Mouse (Mus musculus): Measurements from ENCODE around the gene Dact1. TPM values are rescaled to one million over a fixed set of nuclear protein-coding genes. Genes with fewer than 3 reads are reported as not detected.

The Dact1 gene
- total RNA-seq (2021), result 10 to 100 TPM; 65.3 to 65.9 TPM

GRCm38 (mm10) chr12:71309581-71310067, at the start of gene Dact1:
Dact1 (plus strand) TSS chr12:71309884.
- intact Hi-C loops (cut with DNase I), result loop anchor here (2.0 to 10.0 kb wide), 3 partner anchors 265 to 437 kb away; no protein-coding TSS in a partner anchor
- DNase-seq, result peak; percentile 68

GRCm38 (mm10) chr12:71264211-71264610, 45.5 kb upstream of the Dact1 start:
- DNase-seq, result no peak
- intact Hi-C loops (cut with DNase I), result no loop called here

GRCm38 (mm10) chr12:71269367-71269766, 40.3 kb upstream of the Dact1 start:
- DNase-seq, result no peak
- intact Hi-C loops (cut with DNase I), result no loop called here

- no peak for DNase-seq
- intact Hi-C loops (cut with DNase I), result no loop called here
These were observed 38.6 kb upstream of the Dact1 start for GRCm38 (mm10) chr12:71271131-71271530.

- intact Hi-C loops (cut with DNase I), result no loop called here
- no peak for DNase-seq
These were observed 35.0 kb upstream of the Dact1 start for GRCm38 (mm10) chr12:71274519-71275237.

GRCm38 (mm10) chr12:71275906-71276595, 33.6 kb upstream of the Dact1 start:
- DNase-seq, result no peak
- intact Hi-C loops (cut with DNase I), result no loop called here

- DNase-seq, result peak; percentile 79
- intact Hi-C loops (cut with DNase I), result no loop called here
These were observed 30.0 kb upstream of the Dact1 start for GRCm38 (mm10) chr12:71279521-71280262.

- DNase-seq, result no peak
- intact Hi-C loops (cut with DNase I), result no loop called here
These were observed 28.4 kb upstream of the Dact1 start for GRCm38 (mm10) chr12:71281201-71281768.

- intact Hi-C loops (cut with DNase I), result no loop called here
- DNase-seq, result no peak
These were observed 24.3 kb upstream of the Dact1 start for GRCm38 (mm10) chr12:71285399-71285798.

GRCm38 (mm10) chr12:71290460-71290859, 19.2 kb upstream of the Dact1 start:
- DNase-seq, result no peak
- intact Hi-C loops (cut with DNase I), result no loop called here

GRCm38 (mm10) chr12:71293960-71294942, 15.4 kb upstream of the Dact1 start:
- DNase-seq, result no peak
- intact Hi-C loops (cut with DNase I), result no loop called here

GRCm38 (mm10) chr12:71296849-71297535, 12.7 kb upstream of the Dact1 start:
- no peak for DNase-seq
- intact Hi-C loops (cut with DNase I), result no loop called here

- no peak for DNase-seq
- intact Hi-C loops (cut with DNase I), result loop anchor here (2.0 to 10.0 kb wide), 3 partner anchors 265 to 437 kb away; no protein-coding TSS in a partner anchor
These were observed 616 bp downstream of the Dact1 start for GRCm38 (mm10) chr12:71310068-71310931.

GRCm38 (mm10) chr12:71311237-71311887, 1.7 kb downstream of the Dact1 start:
- intact Hi-C loops (cut with DNase I), result loop anchor here (2.0 to 10.0 kb wide), 3 partner anchors 263 to 435 kb away; no protein-coding TSS in a partner anchor
- peak; percentile 54 for DNase-seq

- no peak for DNase-seq
- intact Hi-C loops (cut with DNase I), result loop anchor here (5.0 to 10.0 kb wide), 2 partner anchors 257 to 729 kb away; no protein-coding TSS in a partner anchor
These were observed 8.6 kb downstream of the Dact1 start for GRCm38 (mm10) chr12:71318239-71318638.

- intact Hi-C loops (cut with DNase I), result loop anchor here (5.0 to 10.0 kb wide), 2 partner anchors 255 to 728 kb away; no protein-coding TSS in a partner anchor
- no peak for DNase-seq
These were observed 9.9 kb downstream of the Dact1 start for GRCm38 (mm10) chr12:71319536-71319935.

GRCm38 (mm10) chr12:71332646-71333045, 23.0 kb downstream of the Dact1 start:
- intact Hi-C loops (cut with DNase I), result no loop called here

More at GRCm38 (mm10) chr12:71332646-71333045, 23.0 kb downstream of the Dact1 start:
- no peak for DNase-seq

Measured in left cerebral cortex, postnatal 4 days (tissue).